Mouse (Mus musculus) heart, embryonic 10.5 days (tissue): Measurements from ENCODE around the gene Dock8. TPM values are rescaled to one million over a fixed set of nuclear protein-coding genes. Genes with fewer than 3 reads are reported as not detected.

Source experiments
- DNase-seq: peaks from one replicate; pipeline ENCODE4 v3.0.0-alpha.2; 2017; ENCODE audit warnings: low spot score
- H3K27ac ChIP-seq: fragments of 300-500 bp; sonication (generic); 2 replicates; pipeline ENCODE4 v1.5.1; 2016; ENCODE audit warnings: mild to moderate bottlenecking
- H3K27me3 ChIP-seq: fragments of 300-500 bp; sonication (generic); 2 replicates; pipeline ENCODE4 v1.6.1; 2016; ENCODE audit warnings: mild to moderate bottlenecking; ENCODE audit not compliant: poor library complexity, insufficient read depth, severe bottlenecking
- H3K36me3 ChIP-seq: fragments of 300-500 bp; sonication (generic); 2 replicates; pipeline ENCODE4 v1.6.1; 2016; ENCODE audit warnings: mild to moderate bottlenecking, moderate library complexity
- H3K4me1 ChIP-seq: fragments of 300-500 bp; sonication (generic); 2 replicates; pipeline ENCODE4 v1.6.1; 2016; ENCODE audit warnings: mild to moderate bottlenecking
- H3K4me3 ChIP-seq: fragments of 300-500 bp; sonication (generic); 2 replicates; pipeline ENCODE4 v1.5.1; 2016; ENCODE audit warnings: mild to moderate bottlenecking, moderate library complexity
- H3K9me3 ChIP-seq: fragments of 300-500 bp; sonication (generic); 2 replicates; pipeline ENCODE4 v1.6.1; 2016; ENCODE audit warnings: mild to moderate bottlenecking, moderate library complexity
- WGBS: fragments of 180-500 bp; shearing (Covaris S2); methylation state at CpG from one replicate; pipeline ENCODE4 v1.1.7; 2016; 5-methylcytosine and 5-hydroxymethylcytosine counted together
- polyA plus RNA-seq: library from polyadenylated mRNA; unstranded; fragments of >200 nt; fragmentation: Nextera tagmentation; extraction: Ambion mirVana; gene quantifications from 2 replicates; pipeline ENCODE4 v1.2.1, GENCODE M21; 2016

Gene Dock8
- polyA plus RNA-seq, 1 experiment from 2014 or later, result 3.3 TPM

GRCm38 (mm10) chr19:25055025-25055424 lies 55.7 kb downstream of the Dock8 start:
- Histone ChIP-seq H3K4me3 (no peak overlapping the region), H3K4me1 (peaks cover 6% of the 10 kb centered on the region), H3K36me3 (no peaks in the 10 kb centered on the region), H3K27ac (no peak overlapping the region), H3K9me3 (no peaks in the 10 kb centered on the region), H3K27me3 (no peaks in the 10 kb centered on the region)
- WGBS, result 69% methylated on average over 7 of the region's 7 CpGs
- DNase-seq, result peak; percentile 19

- Histone ChIP-seq H3K27me3 (no peaks in the 10 kb centered on the region), H3K36me3 (no peaks in the 10 kb centered on the region), H3K27ac (no peak overlapping the region), H3K4me1 (peaks cover 12% of the 10 kb centered on the region), H3K4me3 (no peak overlapping the region), H3K9me3 (no peaks in the 10 kb centered on the region)
- 91% methylated on average over 7 of the region's 7 CpGs for WGBS
- DNase-seq, result no peak
Observed at GRCm38 (mm10) chr19:25055559-25055958, 56.2 kb downstream of the Dock8 start.

- Histone ChIP-seq H3K9me3 (no peaks in the 10 kb centered on the region), H3K27me3 (no peaks in the 10 kb centered on the region), H3K27ac (no peak overlapping the region), H3K4me3 (no peak overlapping the region), H3K4me1 (peaks cover 18% of the 10 kb centered on the region), H3K36me3 (no peaks in the 10 kb centered on the region)
- DNase-seq, result peak; percentile 38
- 86% methylated on average over 10 of the region's 10 CpGs for WGBS
Observed at GRCm38 (mm10) chr19:25056224-25056623, 56.9 kb downstream of the Dock8 start.

GRCm38 (mm10) chr19:25057826-25058225 lies 58.5 kb downstream of the Dock8 start:
- Histone ChIP-seq H3K36me3 (no peaks in the 10 kb centered on the region), H3K9me3 (no peaks in the 10 kb centered on the region), H3K4me3 (no peak overlapping the region), H3K4me1 (peaks cover 20% of the 10 kb centered on the region), H3K27me3 (no peaks in the 10 kb centered on the region), H3K27ac (no peak overlapping the region)
- DNase-seq, result peak; percentile 42
- WGBS, result 94% methylated on average over 8 of the region's 8 CpGs

- Histone ChIP-seq H3K4me3 (no peak overlapping the region), H3K36me3 (no peaks in the 10 kb centered on the region), H3K9me3 (no peaks in the 10 kb centered on the region), H3K4me1 (peaks cover 20% of the 10 kb centered on the region), H3K27me3 (no peaks in the 10 kb centered on the region), H3K27ac (no peak overlapping the region)
- DNase-seq, result peak; percentile 64
- WGBS, result 61% methylated on average over 7 of the region's 7 CpGs
Observed at GRCm38 (mm10) chr19:25059847-25060364, 60.6 kb downstream of the Dock8 start.

GRCm38 (mm10) chr19:25060375-25060774 lies 61.0 kb downstream of the Dock8 start:
- no peaks in the 10 kb centered on the region for H3K9me3 ChIP-seq
- peak; percentile 54 for DNase-seq
- 37% methylated on average over 9 of the region's 9 CpGs for WGBS
- no peak overlapping the region for H3K4me3 ChIP-seq
- H3K36me3 ChIP-seq, result no peaks in the 10 kb centered on the region
- H3K27me3 ChIP-seq, result no peaks in the 10 kb centered on the region
- no peak overlapping the region for H3K27ac ChIP-seq
- peaks cover 20% of the 10 kb centered on the region for H3K4me1 ChIP-seq

GRCm38 (mm10) chr19:25062188-25062856 lies 63.0 kb downstream of the Dock8 start:
- H3K27me3 ChIP-seq, result no peaks in the 10 kb centered on the region; the same call in 1 of the 2 replicates
- H3K9me3 ChIP-seq, result no peaks in the 10 kb centered on the region
- H3K4me3 ChIP-seq, result no peak overlapping the region
- peak; percentile 3 for DNase-seq
- H3K4me1 ChIP-seq, result peaks cover 20% of the 10 kb centered on the region
- H3K27ac ChIP-seq, result no peak overlapping the region
- H3K36me3 ChIP-seq, result no peaks in the 10 kb centered on the region
- 87% methylated on average over 9 of the region's 9 CpGs for WGBS

- peak; percentile 28 for DNase-seq
- H3K27me3 ChIP-seq, result no peaks in the 10 kb centered on the region; the same call in 1 of the 2 replicates
- H3K27ac ChIP-seq, result no peak overlapping the region
- no peaks in the 10 kb centered on the region for H3K36me3 ChIP-seq
- WGBS, result 66% methylated on average over 2 of the region's 2 CpGs
- H3K4me3 ChIP-seq, result no peak overlapping the region
- peaks cover 20% of the 10 kb centered on the region for H3K4me1 ChIP-seq
- H3K9me3 ChIP-seq, result no peaks in the 10 kb centered on the region
Observed at GRCm38 (mm10) chr19:25062857-25063240, 63.5 kb downstream of the Dock8 start.

GRCm38 (mm10) chr19:25066229-25066628 lies 66.9 kb downstream of the Dock8 start:
- Histone ChIP-seq H3K27ac (no peak overlapping the region), H3K4me1 (peaks cover 1% of the 10 kb centered on the region; the same call in 1 of the 2 replicates), H3K27me3 (no peaks in the 10 kb centered on the region; the same call in 1 of the 2 replicates), H3K9me3 (no peaks in the 10 kb centered on the region), H3K4me3 (no peak overlapping the region), H3K36me3 (no peaks in the 10 kb centered on the region)
- 83% methylated on average over 9 of the region's 9 CpGs for WGBS
- peak; percentile 59 for DNase-seq

- H3K36me3 ChIP-seq, result no peaks in the 10 kb centered on the region
- 39% methylated on average over 8 of the region's 8 CpGs for WGBS
Observed at GRCm38 (mm10) chr19:25068518-25068917, 69.2 kb downstream of the Dock8 start.

GRCm38 (mm10) chr19:25072521-25072920 lies 73.2 kb downstream of the Dock8 start:
- Histone ChIP-seq H3K4me1 (no peaks in the 10 kb centered on the region; the same call in 1 of the 2 replicates), H3K36me3 (no peaks in the 10 kb centered on the region), H3K9me3 (no peaks in the 10 kb centered on the region), H3K27ac (no peak overlapping the region), H3K27me3 (no peaks in the 10 kb centered on the region; the same call in 1 of the 2 replicates), H3K4me3 (no peak overlapping the region)
- no peak for DNase-seq
- WGBS, result 89% methylated on average over 9 of the region's 9 CpGs

More at GRCm38 (mm10) chr19:25068518-25068917, 69.2 kb downstream of the Dock8 start:
- H3K4me1 ChIP-seq, result no peaks in the 10 kb centered on the region
- no peak overlapping the region for H3K27ac ChIP-seq
- no peaks in the 10 kb centered on the region for H3K9me3 ChIP-seq
- no peak overlapping the region for H3K4me3 ChIP-seq
- DNase-seq, result no peak
- no peaks in the 10 kb centered on the region; the same call in 1 of the 2 replicates for H3K27me3 ChIP-seq

- no peak overlapping the region for H3K4me3 ChIP-seq
- H3K27ac ChIP-seq, result no peak overlapping the region
- no peak for DNase-seq
- WGBS, result 76% methylated on average over 6 of the region's 6 CpGs
- no peaks in the 10 kb centered on the region for H3K36me3 ChIP-seq
- H3K4me1 ChIP-seq, result peaks cover 5% of the 10 kb centered on the region; the same call in 1 of the 2 replicates
- no peaks in the 10 kb centered on the region for H3K9me3 ChIP-seq
- H3K27me3 ChIP-seq, result no peaks in the 10 kb centered on the region; the same call in 1 of the 2 replicates
Observed at GRCm38 (mm10) chr19:25074741-25075140, 75.4 kb downstream of the Dock8 start.

GRCm38 (mm10) chr19:25077636-25078035 lies 78.3 kb downstream of the Dock8 start:
- WGBS, result 75% methylated on average over 7 of the region's 7 CpGs
- Histone ChIP-seq H3K4me1 (peaks cover 6% of the 10 kb centered on the region; the same call in 1 of the 2 replicates), H3K27me3 (no peaks in the 10 kb centered on the region; the same call in 1 of the 2 replicates), H3K9me3 (no peaks in the 10 kb centered on the region), H3K36me3 (no peaks in the 10 kb centered on the region), H3K27ac (no peak overlapping the region), H3K4me3 (no peak overlapping the region)
- DNase-seq, result no peak
